Mouse (Mus musculus): ENCODE results near the gene Mthfs. TPM values are rescaled to one million over a fixed set of nuclear protein-coding genes. Genes with fewer than 3 reads are reported as not detected.
"Not testable (repeated sequence)": the region's sequence is repeated elsewhere in the genome, so short reads cannot be mapped to it uniquely, and the experiment has no call there.

Mthfs gene
- polyA plus RNA-seq, 1 experiment from 2014 or later, result 23.4 TPM

DNA sequence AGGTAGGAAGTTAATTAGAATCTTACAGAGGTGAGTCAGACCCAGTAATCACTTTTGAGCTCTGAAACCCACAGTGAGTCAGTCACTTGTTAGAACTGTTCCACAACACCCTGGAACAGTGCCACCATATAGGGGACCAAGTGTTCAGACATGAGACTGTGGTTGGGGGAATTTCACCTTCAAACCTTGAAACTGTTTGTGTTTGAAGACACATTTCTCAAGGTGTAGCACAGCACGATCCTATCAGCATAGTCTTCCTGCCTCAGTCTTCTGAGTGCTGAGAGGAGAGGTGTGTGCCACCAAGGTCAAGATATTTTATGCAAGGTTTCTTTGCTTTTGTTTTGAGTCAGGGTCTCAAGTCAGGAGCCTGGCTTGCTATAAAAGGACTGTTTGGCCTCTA is 1.5 kb upstream of the Mthfs start:
- not testable (repeated sequence) for H3K9me3 ChIP-seq (ENCODE audit: low read depth, low read length); H3K27me3 ChIP-seq (ENCODE audit: insufficient read depth, low read length); H3K36me3 ChIP-seq (ENCODE audit: insufficient read depth); H3K4me1 ChIP-seq (ENCODE audit: insufficient read depth); DNase-seq; H3K4me3 ChIP-seq (ENCODE audit: low read depth, low read length); H3K9ac ChIP-seq; ATAC-seq (ENCODE audit: insufficient read depth); H3K27ac ChIP-seq (ENCODE audit: low read depth); H3K4me2 ChIP-seq
- WGBS, result 60% methylated on average over 1 of the region's 1 CpGs

DNA sequence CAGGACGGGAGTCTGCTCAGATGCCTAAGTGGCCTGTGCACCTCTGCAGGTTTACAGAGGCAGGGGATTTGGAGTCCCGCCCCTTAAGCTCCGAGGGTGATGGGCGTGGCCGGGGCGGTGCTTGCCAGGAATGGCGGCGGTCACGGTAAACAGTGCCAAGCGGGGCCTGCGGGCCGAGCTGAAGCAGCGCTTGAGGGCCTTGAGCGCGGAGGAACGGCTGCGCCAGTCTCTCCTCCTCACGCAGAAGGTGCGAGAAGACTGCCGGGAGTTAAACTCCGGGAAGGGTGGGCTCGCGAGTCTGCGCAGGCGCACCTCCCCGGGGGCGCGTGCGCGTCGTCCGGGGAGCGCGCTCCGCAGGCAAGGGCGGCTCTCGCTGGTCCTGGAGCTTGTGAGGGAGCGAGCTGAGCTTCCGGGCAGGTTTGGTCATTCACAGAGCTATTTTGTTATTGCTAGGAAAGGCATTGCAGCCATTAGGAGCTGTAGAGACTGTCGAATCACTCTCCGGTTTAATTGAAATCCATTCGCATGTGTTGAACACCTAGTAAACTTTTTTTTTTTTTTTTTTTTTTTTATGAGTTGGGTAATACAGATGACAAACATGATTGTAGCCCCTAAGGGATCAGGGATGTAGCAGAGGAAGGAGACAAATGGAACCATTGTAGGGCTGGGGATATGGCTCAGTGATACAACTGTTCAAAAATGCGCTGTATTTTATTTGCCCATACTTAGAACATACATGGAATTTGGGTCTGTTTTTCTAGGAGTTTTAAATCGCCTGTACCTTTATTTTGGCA is 786 bp downstream of the Mthfs start:
- peak overlapping the region; percentile 46 for H3K4me2 ChIP-seq
- WGBS, result 3% methylated on average over 17 of the region's 44 CpGs
- peak overlapping the region; percentile 60; the same call in 1 of the 2 replicates for H3K27ac ChIP-seq (ENCODE audit: low read depth)
- peak; percentile 95 for ATAC-seq (ENCODE audit: insufficient read depth)
- peak overlapping the region; percentile 29 for H3K4me3 ChIP-seq (ENCODE audit: low read depth, low read length)
- not testable (repeated sequence) for H3K4me1 ChIP-seq (ENCODE audit: insufficient read depth); H3K9me3 ChIP-seq (ENCODE audit: low read depth, low read length); H3K27me3 ChIP-seq (ENCODE audit: insufficient read depth, low read length); H3K36me3 ChIP-seq (ENCODE audit: insufficient read depth); H3K9ac ChIP-seq
- DNase-seq, result peak; percentile 12

DNA sequence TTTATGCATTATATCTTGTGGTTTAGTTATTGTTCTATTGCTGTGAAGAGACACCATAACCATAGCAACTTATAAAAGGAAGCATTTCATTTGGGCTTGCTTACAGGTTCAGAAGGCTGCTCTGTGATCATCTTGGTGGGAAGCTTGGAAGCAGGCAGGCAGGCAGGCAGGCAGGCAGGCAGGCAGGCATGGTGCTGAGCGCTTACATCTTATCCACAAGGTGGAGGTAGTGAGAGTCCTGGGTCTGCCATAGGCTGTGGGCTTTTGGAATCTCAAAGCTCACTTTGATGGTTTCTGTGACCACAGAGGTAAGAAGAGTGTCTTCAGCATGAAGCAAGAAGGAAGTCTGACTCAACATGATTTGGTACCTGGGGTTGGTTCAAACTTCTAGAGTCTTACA is 2.0 kb downstream of the Mthfs start:
- H3K4me3 ChIP-seq (ENCODE audit: low read depth, low read length); H3K27ac ChIP-seq (ENCODE audit: low read depth); H3K4me2 ChIP-seq; DNase-seq; H3K27me3 ChIP-seq (ENCODE audit: insufficient read depth, low read length); H3K9me3 ChIP-seq (ENCODE audit: low read depth, low read length); H3K36me3 ChIP-seq (ENCODE audit: insufficient read depth); H3K4me1 ChIP-seq (ENCODE audit: insufficient read depth); ATAC-seq (ENCODE audit: insufficient read depth); H3K9ac ChIP-seq: not testable (repeated sequence)
- 23% methylated on average over 1 of the region's 1 CpGs for WGBS
- peak; percentile 30 for TF ChIP-seq CTCF (IDR thresholded peaks at IDR 0.05; ENCODE audit: low read depth)

GRCm38 (mm10) chr9:89218174-89218573 is 7.7 kb downstream of the Mthfs start:
- WGBS, result 85% methylated on average over 4 of the region's 4 CpGs
- not testable (repeated sequence) for H3K27me3 ChIP-seq (ENCODE audit: insufficient read depth, low read length); H3K36me3 ChIP-seq (ENCODE audit: insufficient read depth); H3K4me1 ChIP-seq (ENCODE audit: insufficient read depth); H3K4me3 ChIP-seq (ENCODE audit: low read depth, low read length); DNase-seq; ATAC-seq (ENCODE audit: insufficient read depth); H3K4me2 ChIP-seq; H3K9me3 ChIP-seq (ENCODE audit: low read depth, low read length); H3K9ac ChIP-seq; H3K27ac ChIP-seq (ENCODE audit: low read depth)

DNA sequence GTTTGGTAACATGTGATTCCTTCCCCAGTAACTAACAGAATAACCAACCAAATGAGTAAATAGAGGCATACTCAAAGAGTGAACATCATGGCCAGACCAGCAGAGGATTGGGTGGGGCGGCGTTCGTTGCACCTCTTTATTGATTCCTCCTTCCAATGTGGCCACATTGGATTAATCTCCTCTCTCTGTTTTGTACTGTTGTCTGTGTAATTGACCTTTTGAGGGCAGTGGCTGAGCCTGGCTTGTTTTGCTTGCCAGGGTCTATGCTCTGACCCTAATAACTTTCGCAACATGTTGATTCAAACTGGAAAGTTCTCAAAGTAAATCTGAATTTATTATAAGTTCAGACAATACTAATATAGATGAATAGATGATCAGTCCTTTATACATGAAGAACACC is 9.2 kb downstream of the Mthfs start:
- ATAC-seq (ENCODE audit: insufficient read depth); H3K4me2 ChIP-seq; DNase-seq; H3K9me3 ChIP-seq (ENCODE audit: low read depth, low read length); H3K9ac ChIP-seq; H3K27me3 ChIP-seq (ENCODE audit: insufficient read depth, low read length); H3K4me1 ChIP-seq (ENCODE audit: insufficient read depth); H3K36me3 ChIP-seq (ENCODE audit: insufficient read depth); H3K4me3 ChIP-seq (ENCODE audit: low read depth, low read length); H3K27ac ChIP-seq (ENCODE audit: low read depth): not testable (repeated sequence)
- WGBS, result 86% methylated on average over 3 of the region's 4 CpGs

GRCm38 (mm10) chr9:89220704-89221287 is 10.3 kb downstream of the Mthfs start:
- H3K27me3 ChIP-seq (ENCODE audit: insufficient read depth, low read length); H3K9me3 ChIP-seq (ENCODE audit: low read depth, low read length); H3K4me3 ChIP-seq (ENCODE audit: low read depth, low read length); H3K9ac ChIP-seq; H3K4me1 ChIP-seq (ENCODE audit: insufficient read depth); ATAC-seq (ENCODE audit: insufficient read depth); H3K4me2 ChIP-seq; DNase-seq; H3K36me3 ChIP-seq (ENCODE audit: insufficient read depth); H3K27ac ChIP-seq (ENCODE audit: low read depth): not testable (repeated sequence)
- 70% methylated on average over 6 of the region's 6 CpGs for WGBS

- 39% methylated on average over 4 of the region's 4 CpGs for WGBS
- no peak for ATAC-seq (ENCODE audit: insufficient read depth)
Observed at GRCm38 (mm10) chr9:89226071-89226470, 15.6 kb downstream of the Mthfs start.

More at GRCm38 (mm10) chr9:89226071-89226470, 15.6 kb downstream of the Mthfs start:
- peak; percentile 54 for DNase-seq
- Histone ChIP-seq H3K9me3 (ENCODE audit: low read depth, low read length) (no peaks in the 10 kb centered on the region), H3K9ac (no peak overlapping the region), H3K4me1 (ENCODE audit: insufficient read depth) (no peaks in the 10 kb centered on the region), H3K4me3 (ENCODE audit: low read depth, low read length) (no peak overlapping the region), H3K27me3 (ENCODE audit: insufficient read depth, low read length) (no peaks in the 10 kb centered on the region), H3K27ac (ENCODE audit: low read depth) (no peak overlapping the region), H3K36me3 (ENCODE audit: insufficient read depth) (no peaks in the 10 kb centered on the region), H3K4me2 (no peak overlapping the region)
- peak; percentile 43 for TF ChIP-seq CTCF (IDR thresholded peaks at IDR 0.05; ENCODE audit: low read depth)

Measured in lung, embryonic 14.5 days (tissue).